Mouse (Mus musculus) large intestine, adult 2 months (tissue): ENCODE data around the gene Dcdc2a. TPM values are rescaled to one million over a fixed set of nuclear protein-coding genes. Genes with fewer than 3 reads are reported as not detected.

Experiments
- polyA plus RNA-seq: library from polyadenylated mRNA; depleted of rRNA; stranded (reverse); fragments of >200 nt; gene quantifications from 2 replicates; pipeline ENCODE4 v1.2.3, GENCODE M21; 2012; rRNA removed

Gene Dcdc2a
- polyA plus RNA-seq, 1 experiment: 0.02 TPM

Other genes with a start within 250 kb of the Dcdc2a start
- 57.4 and 65.0 TPM in 2 replicates for gene Acot13, start 224.5 kb upstream of the Dcdc2a start, polyA plus RNA-seq
- gene Tdp2, start 224.3 kb upstream of the Dcdc2a start, polyA plus RNA-seq: 15.8 and 25.5 TPM in 2 replicates
- 1.6 and 3.6 TPM in 2 replicates for gene D130043K22Rik, start 210.9 kb upstream of the Dcdc2a start, polyA plus RNA-seq
- gene Aldh5a1, start 118.3 kb upstream of the Dcdc2a start, polyA plus RNA-seq: 3.4 and 5.3 TPM in 2 replicates
- gene Gpld1, start 112.9 kb upstream of the Dcdc2a start, polyA plus RNA-seq: 3.2 and 4.4 TPM in 2 replicates
- gene Mrs2, start 35.6 kb upstream of the Dcdc2a start, polyA plus RNA-seq: 11.0 and 22.5 TPM in 2 replicates
- gene Nrsn1, start 214.5 kb downstream of the Dcdc2a start, polyA plus RNA-seq: 0.48 and 0.82 TPM in 2 replicates